Mouse (Mus musculus): ENCODE measurements at regions not wholly inside any gene's neighbourhood (a gene's known extent, or its start where the extent isn't known, plus 50 kb on each side); places are given as distances from the start of the nearest gene placed in this dataset.

GRCm38 (mm10) chr12:73413439-73414196 lies 127.0 kb downstream of the Slc38a6 start:
- no peak for TF ChIP-seq POLR2A (IDR thresholded peaks at IDR 0.05; ENCODE audit: borderline replicate concordance, extremely low read depth, insufficient read depth, insufficient read length, poor library complexity, severe bottlenecking)
- no peak for TF ChIP-seq CTCF (IDR thresholded peaks at IDR 0.05; ENCODE audit: borderline replicate concordance, extremely low read depth, insufficient read depth, insufficient read length)
- peak; percentile 55 for DNase-seq (ENCODE audit: low read depth)

DNA sequence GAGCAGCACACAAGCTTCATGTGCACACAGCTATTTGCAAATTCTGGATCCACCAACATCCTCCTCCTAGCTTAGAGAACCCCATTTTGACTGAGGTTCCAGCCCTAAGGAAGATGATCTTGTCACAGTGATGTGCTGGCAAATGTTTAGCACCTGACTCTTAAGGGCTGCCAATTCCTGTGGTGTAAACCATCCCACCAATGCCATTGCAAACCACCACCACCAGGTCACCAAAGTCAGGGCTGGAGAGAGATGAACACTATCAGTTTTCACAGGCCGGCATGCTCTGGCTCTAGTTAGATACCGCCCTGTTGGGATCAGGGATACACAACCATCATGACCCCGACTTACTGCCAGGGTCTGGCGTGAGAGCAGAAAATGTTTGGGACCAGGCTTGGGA lies 125.9 kb downstream of the Slc38a6 start:
- TF ChIP-seq POLR2A (IDR thresholded peaks at IDR 0.05; ENCODE audit: borderline replicate concordance, extremely low read depth, insufficient read depth, insufficient read length, poor library complexity, severe bottlenecking): no peak
- no peak for TF ChIP-seq CTCF (IDR thresholded peaks at IDR 0.05; ENCODE audit: borderline replicate concordance, extremely low read depth, insufficient read depth, insufficient read length)
- no peak for DNase-seq (ENCODE audit: low read depth)

DNA sequence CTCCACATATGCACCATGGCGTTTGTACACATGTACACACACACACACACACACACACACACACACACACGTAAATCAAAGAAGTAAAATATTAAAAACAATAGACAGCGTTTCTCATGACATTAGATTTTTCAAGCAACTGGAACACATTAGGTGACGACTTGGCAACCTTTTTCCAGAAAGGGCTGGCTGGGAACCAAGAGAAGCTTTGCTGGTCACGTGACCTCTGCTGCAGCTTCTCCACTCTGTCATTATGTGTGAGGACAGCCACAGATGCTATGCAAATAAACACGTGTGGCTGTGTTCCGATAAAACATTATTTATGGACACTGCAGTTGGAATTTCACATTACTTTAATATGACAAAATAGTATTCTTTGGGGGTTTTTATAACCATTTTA lies 124.3 kb downstream of the Slc38a6 start:
- TF ChIP-seq CTCF (IDR thresholded peaks at IDR 0.05; ENCODE audit: borderline replicate concordance, extremely low read depth, insufficient read depth, insufficient read length) (no peak), POLR2A (IDR thresholded peaks at IDR 0.05; ENCODE audit: borderline replicate concordance, extremely low read depth, insufficient read depth, insufficient read length, poor library complexity, severe bottlenecking) (no peak)
- peak; percentile 51 for DNase-seq (ENCODE audit: low read depth)

DNA sequence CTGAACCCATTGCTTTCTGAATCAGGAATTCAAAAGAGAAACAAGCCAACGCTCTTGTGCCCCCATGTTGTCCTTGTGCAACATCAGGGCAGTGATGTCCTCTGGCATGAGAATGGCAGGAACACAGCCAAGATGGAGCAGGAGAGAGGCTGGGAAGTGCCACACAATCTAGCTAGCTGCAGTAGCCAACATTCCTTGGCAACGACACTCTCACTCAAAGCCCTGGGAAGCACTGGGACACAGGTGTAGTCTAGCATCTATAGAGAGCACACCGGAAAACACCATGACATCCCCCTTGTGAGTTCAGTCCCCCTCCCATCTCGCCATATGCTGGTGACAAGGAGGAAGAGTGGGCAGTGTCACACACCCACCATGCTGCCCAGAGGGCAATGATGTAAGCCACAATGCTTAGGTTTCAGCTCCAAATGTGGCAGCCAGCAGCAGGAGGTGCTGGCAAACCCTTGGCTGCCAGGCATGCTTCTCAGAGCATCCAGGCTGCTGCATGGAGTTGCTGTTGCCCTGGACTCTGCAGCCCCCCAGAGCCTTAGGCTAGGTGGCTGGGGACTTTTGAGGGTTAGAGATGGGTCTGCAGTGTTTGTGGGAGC lies 123.0 kb downstream of the Slc38a6 start:
- DNase-seq (ENCODE audit: low read depth): peak; percentile 44

DNA sequence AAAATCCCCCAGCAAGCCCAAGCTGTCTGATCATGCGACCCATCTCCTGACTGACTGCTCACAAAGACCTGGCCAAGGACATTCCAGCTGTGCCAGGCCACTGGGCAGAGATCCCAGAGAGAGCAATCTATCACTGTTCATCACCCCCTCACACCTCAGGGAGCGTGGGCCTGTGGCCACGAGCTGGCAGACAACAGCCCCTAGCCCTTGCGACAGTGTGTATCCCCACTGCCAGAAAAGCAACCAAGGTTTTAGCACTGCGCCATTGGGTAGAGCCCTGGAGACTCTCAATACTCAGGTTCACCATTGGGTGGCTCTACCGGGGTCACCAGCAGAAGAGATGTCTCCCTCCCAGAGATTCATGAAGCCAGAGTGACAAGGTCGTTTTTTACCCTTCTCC lies 122.0 kb downstream of the Slc38a6 start:
- TF ChIP-seq POLR2A (IDR thresholded peaks at IDR 0.05; ENCODE audit: borderline replicate concordance, extremely low read depth, insufficient read depth, insufficient read length, poor library complexity, severe bottlenecking) (no peak), CTCF (IDR thresholded peaks at IDR 0.05; ENCODE audit: borderline replicate concordance, extremely low read depth, insufficient read depth, insufficient read length) (no peak)
- DNase-seq (ENCODE audit: low read depth): no peak

More for the DNA sequence above, 123.0 kb downstream of the Slc38a6 start:
- no peak for TF ChIP-seq POLR2A (IDR thresholded peaks at IDR 0.05; ENCODE audit: borderline replicate concordance, extremely low read depth, insufficient read depth, insufficient read length, poor library complexity, severe bottlenecking)
- no peak for TF ChIP-seq CTCF (IDR thresholded peaks at IDR 0.05; ENCODE audit: borderline replicate concordance, extremely low read depth, insufficient read depth, insufficient read length)

DNA sequence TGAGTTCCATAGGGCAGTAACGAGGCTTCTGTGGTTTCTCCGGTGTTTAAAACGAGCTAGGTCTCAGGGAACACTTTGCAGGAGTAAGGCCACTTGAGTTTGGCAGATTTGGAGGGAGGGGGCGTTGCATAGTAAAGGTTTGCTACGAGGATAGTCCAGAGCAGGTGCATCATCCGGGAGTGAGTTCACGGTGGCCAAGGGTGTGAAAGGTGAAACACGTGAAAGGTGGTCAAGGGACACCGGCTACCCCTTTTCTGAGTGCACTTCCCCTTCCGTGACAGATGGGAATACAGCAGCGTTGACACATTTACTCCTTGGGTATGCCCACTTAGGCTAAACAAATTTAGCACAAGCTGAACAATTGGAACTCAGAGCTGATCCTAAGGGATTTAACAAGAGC lies 121.6 kb downstream of the Slc38a6 start:
- TF ChIP-seq POLR2A (IDR thresholded peaks at IDR 0.05; ENCODE audit: borderline replicate concordance, extremely low read depth, insufficient read depth, insufficient read length, poor library complexity, severe bottlenecking) (no peak), CTCF (IDR thresholded peaks at IDR 0.05; ENCODE audit: borderline replicate concordance, extremely low read depth, insufficient read depth, insufficient read length) (no peak)

DNA sequence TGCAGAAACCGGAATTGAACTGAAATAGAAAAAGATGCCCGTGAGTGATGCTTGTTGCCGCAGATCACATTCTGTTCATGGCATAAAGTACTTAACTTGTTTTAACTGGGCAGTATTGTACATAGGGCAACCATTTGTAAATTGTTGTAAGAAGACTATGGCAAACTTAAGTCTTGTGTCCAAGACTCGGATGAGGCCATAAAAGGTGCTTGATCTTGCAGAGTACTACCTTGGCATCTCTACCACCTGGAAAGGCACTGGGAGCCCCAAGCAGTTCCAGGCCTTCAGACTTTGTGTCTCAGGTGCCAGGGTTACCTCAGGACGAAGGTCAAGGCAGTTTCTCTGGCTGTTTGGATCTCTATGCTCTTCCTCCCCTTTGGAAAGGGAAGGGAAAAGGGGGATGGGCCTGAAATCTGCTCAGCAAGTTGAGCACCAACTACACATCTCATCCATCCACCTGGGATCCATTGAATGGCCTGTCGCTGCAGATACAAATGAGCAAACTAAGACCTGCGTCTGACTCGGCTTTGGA lies 120.0 kb downstream of the Slc38a6 start:
- DNase-seq (ENCODE audit: low read depth): no peak
- TF ChIP-seq POLR2A (IDR thresholded peaks at IDR 0.05; ENCODE audit: borderline replicate concordance, extremely low read depth, insufficient read depth, insufficient read length, poor library complexity, severe bottlenecking) (no peak), CTCF (IDR thresholded peaks at IDR 0.05; ENCODE audit: borderline replicate concordance, extremely low read depth, insufficient read depth, insufficient read length) (no peak)

More for the DNA sequence above, 121.6 kb downstream of the Slc38a6 start:
- DNase-seq (ENCODE audit: low read depth): no peak

DNA sequence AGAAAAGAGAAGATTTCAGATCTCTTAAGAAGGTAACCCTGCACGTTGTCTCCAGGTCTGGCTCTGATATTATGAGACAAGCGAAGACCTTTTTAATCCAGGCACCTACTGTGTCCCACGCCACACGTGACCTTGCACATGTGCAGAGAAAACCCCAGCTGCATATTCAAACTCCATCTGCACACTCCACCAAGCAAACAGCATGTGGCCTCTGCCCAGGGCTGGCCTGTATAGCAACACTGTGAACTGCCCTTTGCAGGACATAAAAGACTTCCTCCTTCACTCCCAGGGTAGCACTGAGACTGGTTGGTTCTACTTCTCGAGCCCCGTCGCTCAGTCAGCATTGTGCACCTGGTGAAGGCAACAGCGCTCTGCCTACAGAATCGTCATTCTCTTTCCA lies 119.0 kb downstream of the Slc38a6 start:
- no peak for DNase-seq (ENCODE audit: low read depth)
- TF ChIP-seq CTCF (IDR thresholded peaks at IDR 0.05; ENCODE audit: borderline replicate concordance, extremely low read depth, insufficient read depth, insufficient read length) (no peak), POLR2A (IDR thresholded peaks at IDR 0.05; ENCODE audit: borderline replicate concordance, extremely low read depth, insufficient read depth, insufficient read length, poor library complexity, severe bottlenecking) (no peak)

GRCm38 (mm10) chr12:73405106-73405505 lies 118.5 kb downstream of the Slc38a6 start:
- DNase-seq (ENCODE audit: low read depth): no peak
- TF ChIP-seq POLR2A (IDR thresholded peaks at IDR 0.05; ENCODE audit: borderline replicate concordance, extremely low read depth, insufficient read depth, insufficient read length, poor library complexity, severe bottlenecking): no peak
- TF ChIP-seq CTCF (IDR thresholded peaks at IDR 0.05; ENCODE audit: borderline replicate concordance, extremely low read depth, insufficient read depth, insufficient read length): no peak

DNA sequence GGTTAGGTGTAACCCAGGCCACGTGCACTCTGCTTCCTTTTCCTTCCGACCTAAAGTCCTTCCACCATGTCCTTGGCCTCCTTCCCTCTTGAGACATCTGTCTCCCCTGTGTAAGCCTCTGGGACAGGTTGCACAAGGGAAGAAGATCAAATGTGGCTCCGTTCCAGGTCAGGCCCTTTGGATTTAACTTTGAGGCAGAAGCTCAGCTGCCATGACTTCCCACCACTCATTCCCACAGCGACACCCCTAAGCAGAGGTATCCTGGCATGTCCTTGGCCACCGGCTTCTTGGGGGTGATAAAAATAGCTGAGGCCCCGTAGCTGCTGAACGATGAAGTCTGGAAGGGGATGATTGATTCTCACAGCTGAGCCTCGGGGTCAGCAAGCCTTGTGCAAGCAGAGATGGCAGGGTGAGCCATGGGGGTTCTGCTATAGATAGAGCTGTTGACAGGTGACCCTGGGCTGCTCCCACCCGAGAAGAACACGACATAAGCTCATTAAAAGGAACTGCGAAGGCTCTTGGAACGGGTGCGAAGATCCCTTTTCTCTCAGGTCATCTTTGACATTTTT lies 117.4 kb downstream of the Slc38a6 start:
- no peak for TF ChIP-seq POLR2A (IDR thresholded peaks at IDR 0.05; ENCODE audit: borderline replicate concordance, extremely low read depth, insufficient read depth, insufficient read length, poor library complexity, severe bottlenecking)
- no peak for TF ChIP-seq CTCF (IDR thresholded peaks at IDR 0.05; ENCODE audit: borderline replicate concordance, extremely low read depth, insufficient read depth, insufficient read length)

More for the DNA sequence above, 117.4 kb downstream of the Slc38a6 start:
- DNase-seq (ENCODE audit: low read depth): no peak
